Comparison of ENCODE assay signal across 28 mouse cellular contexts in the genomic region with DNA sequence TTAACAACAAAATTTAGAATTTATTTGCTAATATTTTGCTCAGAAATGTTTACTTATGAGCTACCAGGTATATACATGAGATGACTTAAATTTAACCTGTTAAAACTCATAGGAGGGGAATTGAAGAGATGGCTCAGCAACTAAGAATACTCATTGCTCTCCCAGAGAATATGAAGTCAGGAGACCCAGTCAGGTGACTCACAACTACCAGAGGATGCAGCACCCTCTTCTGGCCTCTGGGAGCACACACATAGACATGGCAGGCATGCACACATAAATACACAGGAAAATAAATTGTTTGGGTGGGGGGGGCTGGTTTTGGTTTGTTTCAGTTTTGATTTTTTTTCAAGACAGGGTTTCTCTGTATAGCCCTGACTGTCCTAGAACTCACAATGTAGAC. TPM values are rescaled to one million over a fixed set of nuclear protein-coding genes. Genes with fewer than 3 reads are reported as not detected.
A peak's percentile ranks its signal among the peaks of the same experiment; 100 is the strongest.
DNase-seq lines count a peak whose midpoint lies in the region; ATAC-seq and TF ChIP-seq lines count a peak whose summit lies in the region.
"Had no signal": no experiment of that assay in that cellular context is flagged by ENCODE, and none has a peak within 500 bp of the region (broad histone marks: within the 10 kb centered on the region; RNA-seq: fewer than 3 reads in every experiment).

No protein-coding gene starts in this region.

- no peak overlapping the region for H3K9ac ChIP-seq in intestine, postnatal 0 days (ENCODE audit: low read depth, low read length)
- no peak overlapping the region for H3K9ac ChIP-seq in intestine, embryonic 16.5 days (ENCODE audit: low read depth, low read length)
- H3K9ac ChIP-seq: embryonic facial prominence, embryonic 13.5 days; forebrain, embryonic 12.5 days; limb, embryonic 13.5 days; liver, embryonic 13.5 days; lung, embryonic 14.5 days; neural tube, embryonic 13.5 days had no signal

- no peaks in the 10 kb centered on the region for H3K27me3 ChIP-seq in intestine, postnatal 0 days (replicated peaks; ENCODE audit: control insufficient read depth, insufficient read depth, low read length)
- H3K27me3 ChIP-seq in intestine, embryonic 16.5 days (replicated peaks; ENCODE audit: control insufficient read depth, insufficient read depth, low read length): no peaks in the 10 kb centered on the region
- no peaks in the 10 kb centered on the region for H3K27me3 ChIP-seq in E14TG2a.4 (ENCODE audit: insufficient read depth, low read length)
- H3K27me3 ChIP-seq: embryonic facial prominence, embryonic 13.5 days; forebrain, embryonic 12.5 days; limb, embryonic 13.5 days; liver, embryonic 13.5 days; neural tube, embryonic 13.5 days had no signal

- H3K4me2 ChIP-seq in intestine, postnatal 0 days (replicated peaks; ENCODE audit: low read depth): no peak overlapping the region
- no peak overlapping the region for H3K4me2 ChIP-seq in intestine, embryonic 16.5 days (ENCODE audit: low read depth, low read length)
- H3K4me2 ChIP-seq: embryonic facial prominence, embryonic 13.5 days; forebrain, embryonic 12.5 days; heart, embryonic 11.5 days; limb, embryonic 13.5 days; liver, embryonic 13.5 days; lung, embryonic 14.5 days; neural tube, embryonic 13.5 days had no signal

- ATAC-seq in intestine, postnatal 0 days: no peak
- no peak for ATAC-seq in intestine, embryonic 16.5 days
- ATAC-seq: hindbrain, postnatal 0 days had no signal

- no peak overlapping the region for H3K27ac ChIP-seq in intestine, postnatal 0 days (ENCODE audit: low read depth, low read length)
- no peak overlapping the region for H3K27ac ChIP-seq in intestine, embryonic 16.5 days (ENCODE audit: low read length)
- no peak overlapping the region for H3K27ac ChIP-seq in gastrocnemius, adult 2 months
- H3K27ac ChIP-seq: embryonic facial prominence, embryonic 13.5 days; forebrain, embryonic 12.5 days; hindbrain, postnatal 0 days; limb, embryonic 13.5 days; liver, embryonic 13.5 days; neural tube, embryonic 13.5 days had no signal

- H3K4me1 ChIP-seq in intestine, postnatal 0 days (replicated peaks; ENCODE audit: control insufficient read depth, insufficient read depth, low read length): no peaks in the 10 kb centered on the region
- H3K4me1 ChIP-seq in intestine, embryonic 16.5 days (ENCODE audit: control insufficient read depth, insufficient read depth, low read length): no peaks in the 10 kb centered on the region
- no peaks in the 10 kb centered on the region for H3K4me1 ChIP-seq in E14TG2a.4 (replicated peaks; ENCODE audit: low read depth, low read length)
- H3K4me1 ChIP-seq: embryonic facial prominence, embryonic 13.5 days; forebrain, embryonic 12.5 days; limb, embryonic 13.5 days; liver, embryonic 13.5 days; megakaryocyte, embryonic 14.5 days; neural tube, embryonic 13.5 days had no signal

- H3K4me3 ChIP-seq in intestine, postnatal 0 days (ENCODE audit: low read depth, low read length): no peak overlapping the region
- no peak overlapping the region for H3K4me3 ChIP-seq in intestine, embryonic 16.5 days (ENCODE audit: low read length)
- no peak overlapping the region for H3K4me3 ChIP-seq in E14TG2a.4 (replicated peaks; ENCODE audit: low read length)
- no peak overlapping the region for H3K4me3 ChIP-seq in gastrocnemius, adult 2 months
- H3K4me3 ChIP-seq: embryonic facial prominence, embryonic 13.5 days; erythroblast, embryonic 14.5 days; forebrain, embryonic 12.5 days; limb, embryonic 13.5 days; liver, embryonic 13.5 days; megakaryocyte, embryonic 14.5 days; myocyte; neural tube, embryonic 13.5 days had no signal

- H3K9me3 ChIP-seq in intestine, postnatal 0 days (ENCODE audit: control insufficient read depth): no peaks in the 10 kb centered on the region
- no peaks in the 10 kb centered on the region for H3K9me3 ChIP-seq in intestine, embryonic 16.5 days (ENCODE audit: control insufficient read depth, low read length)
- no peaks in the 10 kb centered on the region for H3K9me3 ChIP-seq in E14TG2a.4 (ENCODE audit: low read length)
- H3K9me3 ChIP-seq: embryonic facial prominence, embryonic 13.5 days; forebrain, embryonic 12.5 days; limb, embryonic 13.5 days; liver, embryonic 13.5 days; neural tube, embryonic 13.5 days had no signal

- H3K36me3 ChIP-seq in intestine, postnatal 0 days (ENCODE audit: control insufficient read depth, insufficient read depth): no peaks in the 10 kb centered on the region
- no peaks in the 10 kb centered on the region for H3K36me3 ChIP-seq in intestine, embryonic 16.5 days (ENCODE audit: control insufficient read depth, insufficient read depth, low read length)
- H3K36me3 ChIP-seq in E14TG2a.4 (ENCODE audit: insufficient read depth, low read length): no peaks in the 10 kb centered on the region
- H3K36me3 ChIP-seq: embryonic facial prominence, embryonic 13.5 days; forebrain, embryonic 12.5 days; limb, embryonic 13.5 days; liver, embryonic 13.5 days; neural tube, embryonic 13.5 days had no signal

- DNase-seq in 3T3-L1 (ENCODE audit: low read depth, low spot score) (peak; percentile 34), ZHBTc4 (ENCODE audit: low read depth, low spot score) (peak; percentile 43)
- no peak for DNase-seq in urinary bladder, postnatal 10 days (ENCODE audit: low spot score)
- no peak for DNase-seq in B cell, adult 2 months
- no peak for DNase-seq in gastrocnemius, adult 2 months
- DNase-seq: adrenal gland, postnatal 14 days; cerebellum, adult 8-10 months; cerebellum, postnatal 36 days; embryo, embryonic 11 days; kidney, adult 18-20 months; kidney, postnatal 25 days; liver, embryonic 13.5 days; lung, embryonic 14.5 days; midbrain, embryonic 14.5 days; thymus, adult 2 months had no signal

- intact Hi-C loops in gastrocnemius, adult 2 months (cut with DNase I): no loop called here

- peak; percentile 23 for TF ChIP-seq CTCF in intestine, postnatal 0 days (IDR thresholded peaks at IDR 0.05; ENCODE audit: low read depth)
- TF ChIP-seq CTCF in E14TG2a.4 (conservative IDR thresholded peaks at IDR 0.05; ENCODE audit: low read length): peak; percentile 21; the same call in 1 of the 2 replicates
- no peak for TF ChIP-seq CTCF in gastrocnemius, adult 2 months (IDR thresholded peaks at IDR 0.05)

RNA-seq across cellular contexts. Expression of gene Cct6b, which starts 25.1 kb away (rescaled TPM):
- 0.27 and 0.29 TPM in 2 replicates for polyA plus RNA-seq in intestine, postnatal 0 days (2015; fragmentation: Nextera tagmentation; extraction: Ambion mirVana)
- polyA plus RNA-seq in intestine, embryonic 16.5 days (2015; fragmentation: Nextera tagmentation; extraction: Ambion mirVana): 0.34 and 0.49 TPM in 2 replicates
- total RNA-seq in gastrocnemius, adult 2 months (2021): under 1 TPM; 0.18 to 0.20 TPM
- total RNA-seq: hematopoietic stem cell, adult 5-6 weeks had no signal

RNA-seq across cellular contexts. Expression of gene Zfp830, which starts 25.1 kb away (rescaled TPM):
- 19.5 and 21.1 TPM in 2 replicates for polyA plus RNA-seq in intestine, postnatal 0 days (2015; fragmentation: Nextera tagmentation; extraction: Ambion mirVana)
- polyA plus RNA-seq in intestine, embryonic 16.5 days (2015; fragmentation: Nextera tagmentation; extraction: Ambion mirVana): 32.0 and 35.6 TPM in 2 replicates
- total RNA-seq in gastrocnemius, adult 2 months (2021): 10 to 100 TPM; 15.9 to 16.8 TPM

RNA-seq across cellular contexts. Expression of gene Lig3, which starts 41.9 kb away (rescaled TPM):
- polyA plus RNA-seq in intestine, postnatal 0 days (2015; fragmentation: Nextera tagmentation; extraction: Ambion mirVana): 8.4 and 9.2 TPM in 2 replicates
- polyA plus RNA-seq in intestine, embryonic 16.5 days (2015; fragmentation: Nextera tagmentation; extraction: Ambion mirVana): 17.3 and 18.0 TPM in 2 replicates
- total RNA-seq in gastrocnemius, adult 2 months (2021): 10 to 100 TPM; 21.4 to 22.7 TPM

Comparison
In these comparisons a context has a peak if more than half of its experiments do, and no peak if none do; other contexts are left out.
1. DNase-seq: peak in 3T3-L1 (single experiment) and ZHBTc4 (single experiment); none in urinary bladder, postnatal 10 days (single experiment), B cell, adult 2 months (0 of 2) and gastrocnemius, adult 2 months (single experiment).